Mouse (Mus musculus) mature B cell (primary cell): ENCODE measurements around the gene Map3k4.

ENCODE experiments used
- in situ Hi-C: fragments of 300-500 bp; cut with MboI; formaldehyde crosslinking; loops from 2 replicates; pipeline ENCODE4 v1.14.3; 2019

The Map3k4 gene

GRCm38 (mm10) chr17:12271805-12272204 is 46.8 kb downstream of the Map3k4 start:
- in situ Hi-C loops, result no loop called here

GRCm38 (mm10) chr17:12268538-12268937 is 50.1 kb downstream of the Map3k4 start:
- in situ Hi-C loops, result no loop called here

- in situ Hi-C loops, result no loop called here
These were observed 50.5 kb downstream of the Map3k4 start for GRCm38 (mm10) chr17:12268091-12268490.

- in situ Hi-C loops, result no loop called here
These were observed 52.3 kb downstream of the Map3k4 start for GRCm38 (mm10) chr17:12265969-12266925.

- in situ Hi-C loops, result no loop called here
These were observed 54.3 kb downstream of the Map3k4 start for GRCm38 (mm10) chr17:12264293-12264692.

GRCm38 (mm10) chr17:12263787-12264186 is 54.8 kb downstream of the Map3k4 start:
- in situ Hi-C loops, result no loop called here

- in situ Hi-C loops, result no loop called here
These were observed 55.7 kb downstream of the Map3k4 start for GRCm38 (mm10) chr17:12262851-12263250.

- in situ Hi-C loops, result no loop called here
These were observed 56.7 kb downstream of the Map3k4 start for GRCm38 (mm10) chr17:12261887-12262286.

GRCm38 (mm10) chr17:12261376-12261775 is 57.2 kb downstream of the Map3k4 start:
- in situ Hi-C loops, result no loop called here

GRCm38 (mm10) chr17:12259957-12260356 is 58.6 kb downstream of the Map3k4 start:
- in situ Hi-C loops, result no loop called here

GRCm38 (mm10) chr17:12258517-12258916 is 60.1 kb downstream of the Map3k4 start:
- in situ Hi-C loops, result no loop called here

GRCm38 (mm10) chr17:12256142-12256541 is 62.5 kb downstream of the Map3k4 start:
- in situ Hi-C loops, result no loop called here

GRCm38 (mm10) chr17:12250581-12250980 is 68.0 kb downstream of the Map3k4 start:
- in situ Hi-C loops, result no loop called here

GRCm38 (mm10) chr17:12249783-12250504 is 68.7 kb downstream of the Map3k4 start:
- in situ Hi-C loops, result no loop called here

GRCm38 (mm10) chr17:12240701-12241100 is 77.9 kb downstream of the Map3k4 start:
- in situ Hi-C loops, result no loop called here

GRCm38 (mm10) chr17:12232724-12233123 is 85.9 kb downstream of the Map3k4 start:
- in situ Hi-C loops, result no loop called here

- in situ Hi-C loops, result no loop called here
These were observed 87.5 kb downstream of the Map3k4 start for GRCm38 (mm10) chr17:12231087-12231486.

GRCm38 (mm10) chr17:12230167-12230566 is 88.4 kb downstream of the Map3k4 start:
- in situ Hi-C loops, result no loop called here

- in situ Hi-C loops, result no loop called here
These were observed 88.8 kb downstream of the Map3k4 start for GRCm38 (mm10) chr17:12229756-12230155.

- in situ Hi-C loops, result no loop called here
These were observed 90.1 kb downstream of the Map3k4 start for GRCm38 (mm10) chr17:12228471-12228870.

- in situ Hi-C loops, result no loop called here
These were observed 90.6 kb downstream of the Map3k4 start for GRCm38 (mm10) chr17:12228001-12228400.

- in situ Hi-C loops, result no loop called here
These were observed 92.0 kb downstream of the Map3k4 start for GRCm38 (mm10) chr17:12226551-12226950.

GRCm38 (mm10) chr17:12225227-12225626 is 93.4 kb downstream of the Map3k4 start:
- in situ Hi-C loops, result no loop called here
